Mouse (Mus musculus): ENCODE data around the gene Tmem258. TPM values are rescaled to one million over a fixed set of nuclear protein-coding genes. Genes with fewer than 3 reads are reported as not detected.

The Tmem258 gene
- polyA plus RNA-seq, 1 experiment from 2014 or later = 389 TPM

GRCm38 (mm10) chr19:10239975-10240653 is 36.3 kb downstream of the Tmem258 start:
- ATAC-seq (ENCODE audit: insufficient number of reproducible peaks, low FRiP score) = no peak
- peak overlapping the region; percentile 45 for H3K27ac ChIP-seq (ENCODE audit: poor library complexity, severe bottlenecking)

GRCm38 (mm10) chr19:10240654-10241305 is 37.0 kb downstream of the Tmem258 start, which contains the start of gene Myrf:
TSS of gene Myrf (minus strand) at chr19:10240748.
- Histone ChIP-seq H3K9me3 (replicated peaks) (no peaks in the 10 kb centered on the region), H3K27me3 (replicated peaks) (peaks cover 14% of the 10 kb centered on the region), H3K27ac (ENCODE audit: poor library complexity, severe bottlenecking) (peak within 1 kb of the TSS; percentile 45), H3K9ac (peak within 1 kb of the TSS; percentile 75), H3K4me3 (peak within 1 kb of the TSS; percentile 53), H3K4me2 (peak within 1 kb of the TSS; percentile 77), H3K36me3 (no peaks in the 10 kb centered on the region), H3K4me1 (replicated peaks) (peaks cover 44% of the 10 kb centered on the region)
- 7% methylated on average over 43 of the region's 43 CpGs for WGBS
- peak; percentile 76 for ATAC-seq (ENCODE audit: insufficient number of reproducible peaks, low FRiP score)

More at GRCm38 (mm10) chr19:10239975-10240653, 36.3 kb downstream of the Tmem258 start:
- H3K4me3 ChIP-seq = peak overlapping the region; percentile 53
- no peaks in the 10 kb centered on the region for H3K36me3 ChIP-seq
- H3K9me3 ChIP-seq (replicated peaks) = no peaks in the 10 kb centered on the region
- WGBS = 2% methylated on average over 26 of the region's 26 CpGs
- peaks cover 10% of the 10 kb centered on the region for H3K27me3 ChIP-seq (replicated peaks)
- peak overlapping the region; percentile 75 for H3K9ac ChIP-seq
- peaks cover 45% of the 10 kb centered on the region for H3K4me1 ChIP-seq (replicated peaks)
- peak overlapping the region; percentile 77 for H3K4me2 ChIP-seq

GRCm38 (mm10) chr19:10242916-10243315 is 39.1 kb downstream of the Tmem258 start:
- no peak for ATAC-seq (ENCODE audit: insufficient number of reproducible peaks, low FRiP score)
- WGBS = 9% methylated on average over 8 of the region's 8 CpGs
- no peaks in the 10 kb centered on the region for H3K9me3 ChIP-seq (replicated peaks)
- no peak overlapping the region for H3K9ac ChIP-seq
- H3K4me2 ChIP-seq = no peak overlapping the region
- no peak overlapping the region for H3K27ac ChIP-seq (ENCODE audit: poor library complexity, severe bottlenecking)
- no peak overlapping the region for H3K4me3 ChIP-seq
- peaks cover 23% of the 10 kb centered on the region for H3K27me3 ChIP-seq (replicated peaks)
- no peaks in the 10 kb centered on the region for H3K36me3 ChIP-seq
- H3K4me1 ChIP-seq (replicated peaks) = peaks cover 47% of the 10 kb centered on the region

- Histone ChIP-seq H3K27ac (ENCODE audit: poor library complexity, severe bottlenecking) (no peak overlapping the region), H3K9ac (no peak overlapping the region), H3K4me3 (no peak overlapping the region), H3K4me1 (replicated peaks) (peaks cover 40% of the 10 kb centered on the region), H3K27me3 (replicated peaks) (peaks cover 28% of the 10 kb centered on the region), H3K9me3 (replicated peaks) (no peaks in the 10 kb centered on the region), H3K36me3 (no peaks in the 10 kb centered on the region), H3K4me2 (no peak overlapping the region)
- ATAC-seq (ENCODE audit: insufficient number of reproducible peaks, low FRiP score) = no peak
- WGBS = 14% methylated on average over 3 of the region's 3 CpGs
Measured at GRCm38 (mm10) chr19:10244183-10244582, 40.4 kb downstream of the Tmem258 start.

- Histone ChIP-seq H3K4me1 (replicated peaks) (peaks cover 23% of the 10 kb centered on the region), H3K4me3 (no peak overlapping the region), H3K27ac (ENCODE audit: poor library complexity, severe bottlenecking) (no peak overlapping the region), H3K9me3 (replicated peaks) (no peaks in the 10 kb centered on the region), H3K36me3 (no peaks in the 10 kb centered on the region), H3K27me3 (replicated peaks) (peaks cover 41% of the 10 kb centered on the region), H3K9ac (no peak overlapping the region), H3K4me2 (no peak overlapping the region)
- ATAC-seq (ENCODE audit: insufficient number of reproducible peaks, low FRiP score) = peak; percentile 54
- 20% methylated on average over 6 of the region's 6 CpGs for WGBS
Measured at GRCm38 (mm10) chr19:10247165-10247564, 43.4 kb downstream of the Tmem258 start.

DNA sequence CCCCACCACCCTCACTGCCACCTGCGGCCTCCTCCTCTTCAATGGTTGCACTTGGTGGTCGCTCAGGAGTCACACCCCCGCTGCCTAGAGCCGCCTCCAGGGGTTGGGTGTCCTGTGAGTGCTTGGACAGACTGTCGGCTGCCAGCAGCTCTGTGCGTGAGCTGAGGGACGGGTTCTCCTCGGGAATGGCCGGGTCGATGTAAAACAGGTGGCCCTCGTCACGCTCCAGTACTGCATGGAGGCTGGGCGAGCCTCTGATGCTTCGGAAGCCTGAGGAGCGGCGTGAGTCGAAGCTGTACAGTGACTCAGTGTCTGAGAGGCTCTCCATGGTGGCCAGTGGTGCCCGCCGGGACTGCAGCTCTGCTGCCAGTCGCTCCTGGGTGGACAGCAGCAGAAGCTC is 44.3 kb downstream of the Tmem258 start:
- Histone ChIP-seq H3K27ac (ENCODE audit: poor library complexity, severe bottlenecking) (no peak overlapping the region), H3K36me3 (no peaks in the 10 kb centered on the region), H3K9me3 (replicated peaks) (no peaks in the 10 kb centered on the region), H3K4me1 (replicated peaks) (peaks cover 20% of the 10 kb centered on the region), H3K4me2 (peak overlapping the region; percentile 22), H3K9ac (peak overlapping the region; percentile 10; the same call in 1 of the 2 replicates), H3K27me3 (replicated peaks) (peaks cover 45% of the 10 kb centered on the region), H3K4me3 (peak overlapping the region; percentile 4; the same call in 1 of the 2 replicates)
- WGBS = 23% methylated on average over 20 of the region's 20 CpGs
- no peak for ATAC-seq (ENCODE audit: insufficient number of reproducible peaks, low FRiP score)

Small RNAs within 50 kb of the gene (microRNA-seq; reads per million reads assigned to microRNA genes)
- gene Mir6993 = 0.94 reads per million

Other genes with a start within 250 kb of the Tmem258 start
- 2,254 and 2,412 TPM in 2 replicates for gene Fth1, start 223.4 kb upstream of the Tmem258 start, polyA plus RNA-seq (2016; fragmentation: Nextera tagmentation; extraction: Ambion mirVana)
- 0.32 and 0.34 TPM in 2 replicates for gene Best1, start 202.4 kb upstream of the Tmem258 start, polyA plus RNA-seq (2016; fragmentation: Nextera tagmentation; extraction: Ambion mirVana)
- 38.0 and 39.7 TPM in 2 replicates for gene Rab3il1, start 202.3 kb upstream of the Tmem258 start, polyA plus RNA-seq (2016; fragmentation: Nextera tagmentation; extraction: Ambion mirVana)
- gene Fads3, start 162.4 kb upstream of the Tmem258 start, polyA plus RNA-seq (2016; fragmentation: Nextera tagmentation; extraction: Ambion mirVana) = 40.7 and 45.2 TPM in 2 replicates
- gene Fads2, start 102.3 kb upstream of the Tmem258 start, polyA plus RNA-seq (2016; fragmentation: Nextera tagmentation; extraction: Ambion mirVana) = 64.2 and 66.7 TPM in 2 replicates
- gene Fads1, start 21.1 kb upstream of the Tmem258 start, polyA plus RNA-seq (2016; fragmentation: Nextera tagmentation; extraction: Ambion mirVana) = 72.1 and 75.0 TPM in 2 replicates
- gene Fen1, start 155 bp downstream of the Tmem258 start, polyA plus RNA-seq (2016; fragmentation: Nextera tagmentation; extraction: Ambion mirVana) = 59.2 and 59.3 TPM in 2 replicates
- gene Myrf, start 36.7 kb downstream of the Tmem258 start, polyA plus RNA-seq (2016; fragmentation: Nextera tagmentation; extraction: Ambion mirVana) = 16.2 and 16.5 TPM in 2 replicates
- 1.3 and 1.5 TPM in 2 replicates for gene Dagla, start 100.9 kb downstream of the Tmem258 start, polyA plus RNA-seq (2016; fragmentation: Nextera tagmentation; extraction: Ambion mirVana)
- 0.59 and 1.3 TPM in 2 replicates for gene Syt7, start 185.1 kb downstream of the Tmem258 start, polyA plus RNA-seq (2016; fragmentation: Nextera tagmentation; extraction: Ambion mirVana)